Mouse (Mus musculus): ENCODE measurements around the gene Cfhr2.
"Not testable (repeated sequence)": the region's sequence is repeated elsewhere in the genome, so short reads cannot be mapped to it uniquely, and the experiment has no call there.

The Cfhr2 gene

GRCm38 (mm10) chr1:139858548-139858947, at the start of gene Cfhr2:
Gene Cfhr2 (minus strand): TSS chr1:139858702.
- DNase-seq (ENCODE audit: low spot score): no peak

GRCm38 (mm10) chr1:139863751-139864150, 5.2 kb upstream of the Cfhr2 start:
- DNase-seq (ENCODE audit: low spot score): no peak

- DNase-seq (ENCODE audit: low spot score): no peak
These were observed 1.7 kb upstream of the Cfhr2 start for GRCm38 (mm10) chr1:139860176-139860575.

GRCm38 (mm10) chr1:139839699-139840098, 18.8 kb downstream of the Cfhr2 start:
- no peak for DNase-seq (ENCODE audit: low spot score)

GRCm38 (mm10) chr1:139839290-139839689, 19.2 kb downstream of the Cfhr2 start:
- no peak for DNase-seq (ENCODE audit: low spot score)

- no peak for DNase-seq (ENCODE audit: low spot score)
These were observed 49.9 kb downstream of the Cfhr2 start for GRCm38 (mm10) chr1:139808594-139808993.

- no peak for DNase-seq (ENCODE audit: low spot score)
These were observed 77.4 kb downstream of the Cfhr2 start, which contains the start of gene Gm4788 for GRCm38 (mm10) chr1:139781143-139781542. Gene Gm4788 (minus strand): TSS chr1:139781243.

GRCm38 (mm10) chr1:139769913-139770312, 88.6 kb downstream of the Cfhr2 start:
- not testable (repeated sequence) for DNase-seq (ENCODE audit: low spot score)
